Mouse (Mus musculus) heart, adult 2 months (tissue): ENCODE measurements around the gene Tmem198.

ENCODE experiments used
- CTCF ChIP-seq: fragments of 200-600 bp; IDR thresholded peaks from 2 replicates; pipeline ENCODE4 v1.8.1; 2022; ENCODE audit warnings: antibody characterized with exemption, mild to moderate bottlenecking, moderate library complexity
- POLR2A ChIP-seq: fragments of 200-500 bp; IDR thresholded peaks from 2 replicates; pipeline ENCODE4 v1.6.1; 2011; ENCODE audit warnings: mild to moderate bottlenecking, low read depth, low read length, control low read depth; ENCODE audit not compliant: insufficient read depth

GRCm38 (mm10) chr1:75449377-75450135 lies 29.8 kb upstream of the Tmem198 start:
- TF ChIP-seq CTCF (no peak), POLR2A (no peak)
